Mouse (Mus musculus) lung, postnatal 0 days (tissue): ENCODE measurements around the gene Mical2. TPM values are rescaled to one million over a fixed set of nuclear protein-coding genes. Genes with fewer than 3 reads are reported as not detected.

Experiments used
- ATAC-seq: fragments of 200-750 bp; cut with Nextera tagmentation; 2 replicates; pipeline ENCODE4 v1.8.0; 2017; ENCODE audit warnings: moderate library complexity
- DNase-seq: peaks from one replicate; pipeline ENCODE4 v3.0.0-alpha.2; 2016; ENCODE audit warnings: low spot score
- H3K27ac ChIP-seq: fragments of 300-500 bp; sonication (generic); 2 replicates; pipeline ENCODE4 v1.5.1; 2014; ENCODE audit warnings: antibody characterized with exemption, mild to moderate bottlenecking, low read length, mixed read lengths
- H3K27me3 ChIP-seq: fragments of 300-500 bp; sonication (generic); replicated peaks from 2 replicates; pipeline ENCODE4 v1.6.1; 2014; ENCODE audit warnings: low read length, mixed read lengths; ENCODE audit not compliant: insufficient read depth
- H3K36me3 ChIP-seq: fragments of 300-500 bp; sonication (generic); 2 replicates; pipeline ENCODE4 v1.6.1; 2014; ENCODE audit warnings: low read length, mixed read lengths; ENCODE audit not compliant: insufficient read depth
- H3K4me1 ChIP-seq: fragments of 300-500 bp; sonication (generic); 2 replicates; pipeline ENCODE4 v1.6.1; 2014; ENCODE audit warnings: antibody characterized with exemption, low read depth, low read length, mixed read lengths; ENCODE audit not compliant: insufficient read depth
- H3K4me2 ChIP-seq: fragments of 300-500 bp; sonication (generic); replicated peaks from 2 replicates; pipeline ENCODE4 v1.6.1; 2014; ENCODE audit warnings: low read depth, mild to moderate bottlenecking, low read length, moderate library complexity, mixed read lengths
- H3K4me3 ChIP-seq: fragments of 300-500 bp; sonication (generic); 2 replicates; pipeline ENCODE4 v1.5.1; 2014; ENCODE audit warnings: low read depth, low read length
- H3K9ac ChIP-seq: fragments of 300-500 bp; sonication (generic); replicated peaks from 2 replicates; pipeline ENCODE4 v1.6.1; 2014; ENCODE audit warnings: low read depth, mild to moderate bottlenecking
- H3K9me3 ChIP-seq: fragments of 300-500 bp; sonication (generic); 2 replicates; pipeline ENCODE4 v1.6.1; 2016; ENCODE audit warnings: low read length, mixed read lengths
- CTCF ChIP-seq: IDR thresholded peaks from 2 replicates; pipeline ENCODE4 v1.5.1; 2016; ENCODE audit warnings: antibody characterized with exemption, mild to moderate bottlenecking
- EP300 ChIP-seq: IDR thresholded peaks from 2 replicates; pipeline ENCODE4 v1.6.1; 2016; ENCODE audit warnings: antibody characterized with exemption, mild to moderate bottlenecking, control low read depth
- WGBS: fragments of 180-500 bp; shearing (Covaris S2); extraction: QIAGEN DNeasy Blood & Tissue Kit; methylation state at CpG from one replicate; pipeline ENCODE4 v1.1.7; 2014; 5-methylcytosine and 5-hydroxymethylcytosine counted together
- polyA plus RNA-seq: library from polyadenylated mRNA; unstranded; fragments of >200 nt; fragmentation: Nextera tagmentation; extraction: Ambion mirVana; gene quantifications from 2 replicates; pipeline ENCODE4 v1.2.1, GENCODE M21; 2015

The Mical2 gene
- polyA plus RNA-seq, 1 experiment from 2014 or later: 19.7 TPM

DNA sequence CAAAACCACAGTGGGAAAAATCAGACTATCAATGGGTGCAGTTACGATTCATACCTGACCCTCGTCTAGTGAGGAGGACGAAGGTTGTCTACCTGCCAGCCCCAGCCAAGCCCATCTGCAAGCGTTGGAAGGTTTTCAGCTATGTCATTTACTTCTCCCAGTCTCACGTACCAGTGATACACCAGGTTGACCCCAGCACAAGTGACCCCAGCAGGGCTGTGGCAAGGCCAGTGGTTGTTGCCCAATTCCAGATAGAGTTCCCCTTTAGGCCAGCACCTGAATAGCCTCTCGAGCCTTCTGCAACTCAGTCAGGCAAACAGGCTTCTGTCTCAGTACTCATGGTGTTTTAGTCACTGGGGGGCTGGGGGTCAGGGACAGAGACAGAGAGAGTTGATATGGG, 17.9 kb upstream of the Mical2 start:
- DNase-seq (no peak), ATAC-seq (no peak)
- H3K9me3 ChIP-seq: no peaks in the 10 kb centered on the region
- H3K4me1 ChIP-seq: no peaks in the 10 kb centered on the region
- no peaks in the 10 kb centered on the region for H3K27me3 ChIP-seq
- H3K9ac ChIP-seq: no peak overlapping the region
- 88% methylated on average over 6 of the region's 6 CpGs for WGBS
- H3K4me3 ChIP-seq: no peak overlapping the region
- H3K27ac ChIP-seq: 0 out of 2 replicates have a peak overlapping the region, but pooled peaks have one; percentile 55
- no peak overlapping the region for H3K4me2 ChIP-seq
- TF ChIP-seq CTCF (no peak), EP300 (no peak)
- no peaks in the 10 kb centered on the region for H3K36me3 ChIP-seq

- H3K36me3 ChIP-seq: no peaks in the 10 kb centered on the region
- no peaks in the 10 kb centered on the region for H3K9me3 ChIP-seq
- no peaks in the 10 kb centered on the region for H3K27me3 ChIP-seq
- no peak for TF ChIP-seq CTCF
- TF ChIP-seq EP300: peak; percentile 61
- 41% methylated on average over 10 of the region's 10 CpGs for WGBS
- H3K4me2 ChIP-seq: no peak overlapping the region
- H3K27ac ChIP-seq: peak overlapping the region; percentile 55
- DNase-seq (no peak), ATAC-seq (peak; percentile 3; the same call in 1 of the 2 replicates)
- H3K4me3 ChIP-seq: no peak overlapping the region
- no peaks in the 10 kb centered on the region for H3K4me1 ChIP-seq
- no peak overlapping the region for H3K9ac ChIP-seq
Measured at GRCm38 (mm10) chr7:112208323-112209167, 17.1 kb upstream of the Mical2 start.

- 88% methylated on average over 4 of the region's 4 CpGs for WGBS
- Histone ChIP-seq H3K27ac (no peak overlapping the region), H3K27me3 (no peaks in the 10 kb centered on the region), H3K4me3 (no peak overlapping the region), H3K9ac (no peak overlapping the region), H3K9me3 (no peaks in the 10 kb centered on the region), H3K4me2 (no peak overlapping the region), H3K36me3 (no peaks in the 10 kb centered on the region), H3K4me1 (no peaks in the 10 kb centered on the region)
- ATAC-seq (no peak), DNase-seq (no peak)
- TF ChIP-seq EP300 (no peak), CTCF (no peak)
Measured at GRCm38 (mm10) chr7:112209621-112210020, 16.0 kb upstream of the Mical2 start.

- DNase-seq (peak; percentile 92), ATAC-seq (peak; percentile 90)
- no peaks in the 10 kb centered on the region for H3K27me3 ChIP-seq
- WGBS: 14% methylated on average over 8 of the region's 8 CpGs
- H3K4me1 ChIP-seq: no peaks in the 10 kb centered on the region
- H3K4me3 ChIP-seq: no peak overlapping the region
- peak; percentile 62 for TF ChIP-seq EP300
- TF ChIP-seq CTCF: peak; percentile 82
- no peaks in the 10 kb centered on the region for H3K9me3 ChIP-seq
- no peak overlapping the region for H3K9ac ChIP-seq
- no peak overlapping the region for H3K4me2 ChIP-seq
- H3K36me3 ChIP-seq: no peaks in the 10 kb centered on the region
- H3K27ac ChIP-seq: peak overlapping the region; percentile 62
Measured at GRCm38 (mm10) chr7:112212921-112213721, 12.5 kb upstream of the Mical2 start.

DNA sequence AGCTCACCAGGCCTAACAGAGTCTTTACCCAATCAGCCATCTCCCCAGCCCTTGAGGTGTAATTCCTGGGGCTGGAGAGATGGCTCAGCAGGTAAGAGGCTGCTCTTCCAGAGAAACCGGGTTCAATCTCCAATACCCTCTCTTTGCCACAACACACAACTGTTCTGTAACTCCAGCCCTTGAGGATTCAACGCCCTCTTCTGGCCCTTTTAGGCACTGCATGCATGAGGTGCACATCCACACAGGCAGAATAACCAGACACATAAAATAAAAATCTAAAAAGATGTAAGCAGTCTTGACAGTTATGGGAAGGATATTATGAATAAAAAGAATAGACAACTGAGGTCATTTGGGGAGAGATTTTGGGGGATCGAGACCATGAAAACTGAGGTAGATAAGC, 9.8 kb upstream of the Mical2 start:
- no peak for DNase-seq
- no peak overlapping the region for H3K4me2 ChIP-seq

GRCm38 (mm10) chr7:112216720-112217119, 8.9 kb upstream of the Mical2 start:
- TF ChIP-seq EP300: peak; percentile 50
- TF ChIP-seq CTCF: no peak
- 46% methylated on average over 5 of the region's 5 CpGs for WGBS
- Histone ChIP-seq H3K4me2 (no peak overlapping the region), H3K27ac (peak overlapping the region; percentile 22; the same call in 1 of the 2 replicates), H3K27me3 (no peaks in the 10 kb centered on the region), H3K4me1 (no peaks in the 10 kb centered on the region), H3K36me3 (no peaks in the 10 kb centered on the region), H3K9ac (no peak overlapping the region), H3K4me3 (no peak overlapping the region), H3K9me3 (no peaks in the 10 kb centered on the region)
- peak; percentile 66 for DNase-seq
- peak; percentile 23 for ATAC-seq

More for the DNA sequence above, 9.8 kb upstream of the Mical2 start:
- H3K9ac ChIP-seq: no peak overlapping the region
- H3K4me1 ChIP-seq: no peaks in the 10 kb centered on the region
- TF ChIP-seq CTCF: peak; percentile 51
- no peak for TF ChIP-seq EP300
- no peak overlapping the region for H3K27ac ChIP-seq
- WGBS: 78% methylated on average over 3 of the region's 3 CpGs
- no peak overlapping the region for H3K4me3 ChIP-seq
- ATAC-seq: no peak
- H3K36me3 ChIP-seq: no peaks in the 10 kb centered on the region
- H3K9me3 ChIP-seq: no peaks in the 10 kb centered on the region
- no peaks in the 10 kb centered on the region for H3K27me3 ChIP-seq
